Mouse (Mus musculus): ENCODE measurements around the gene Hbb-bh2. TPM values are rescaled to one million over a fixed set of nuclear protein-coding genes. Genes with fewer than 3 reads are reported as not detected.
"Not testable (repeated sequence)": the region's sequence is repeated elsewhere in the genome, so short reads cannot be mapped to it uniquely, and the experiment has no call there.

Gene Hbb-bh2
- total and polyA plus RNA-seq, 3 experiments, result not detected

DNA sequence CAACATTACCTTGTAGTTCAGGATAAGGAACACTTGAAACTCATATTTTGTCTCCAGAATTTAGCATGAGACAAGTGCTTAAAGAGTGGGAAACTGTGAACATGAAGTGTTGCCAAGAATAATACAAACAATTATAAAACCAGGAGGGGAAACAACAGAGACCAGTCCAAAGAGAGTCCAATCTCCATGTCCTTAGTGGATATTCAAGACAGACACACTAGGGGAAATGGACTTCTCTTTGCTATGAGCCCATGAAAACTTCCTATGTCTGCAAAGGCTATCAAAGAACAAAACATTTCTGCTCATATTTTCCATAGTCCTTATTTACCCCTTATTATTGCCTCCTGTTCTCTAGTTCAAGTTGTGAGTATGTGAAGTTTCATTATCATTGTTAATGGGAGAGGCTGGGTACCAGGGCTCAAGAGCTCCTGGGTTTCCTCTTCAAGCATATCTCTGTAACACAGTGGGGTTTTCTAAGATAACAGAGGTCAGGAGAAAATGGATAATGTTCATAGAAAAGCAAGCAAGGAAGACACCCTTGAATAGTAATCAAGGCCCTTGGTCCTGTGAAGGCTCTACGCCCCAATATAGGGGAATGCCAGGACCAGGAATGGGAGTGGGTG, 29.0 kb downstream of the Hbb-bh2 start:
- no peaks in the 10 kb centered on the region for H3K27me3 ChIP-seq (ENCODE audit: control insufficient read depth, insufficient read depth, low read length)
- DNase-seq, result no peak
- no peaks in the 10 kb centered on the region for H3K36me3 ChIP-seq (ENCODE audit: control insufficient read depth, insufficient read depth, low read length)
- intact Hi-C loops (cut with DNase I), result no loop called here
- TF ChIP-seq POLR2A (IDR thresholded peaks at IDR 0.05; ENCODE audit: insufficient read depth, low read depth, low read length), result no peak
- TF ChIP-seq EP300 (IDR thresholded peaks at IDR 0.05; ENCODE audit: insufficient read depth, low read depth, low read length), result no peak
- H3K4me3 ChIP-seq, result no peak overlapping the region
- no peaks in the 10 kb centered on the region for H3K79me2 ChIP-seq (replicated peaks; ENCODE audit: control insufficient read depth, insufficient read depth, low read length)
- H3K4me1 ChIP-seq (ENCODE audit: control insufficient read depth, insufficient read depth, low read length), result no peaks in the 10 kb centered on the region
- H3K9ac ChIP-seq (ENCODE audit: low read depth, low read length), result no peak overlapping the region
- H3K27ac ChIP-seq, result no peak overlapping the region
- 71% methylated on average over 1 of the region's 1 CpGs for WGBS

DNA sequence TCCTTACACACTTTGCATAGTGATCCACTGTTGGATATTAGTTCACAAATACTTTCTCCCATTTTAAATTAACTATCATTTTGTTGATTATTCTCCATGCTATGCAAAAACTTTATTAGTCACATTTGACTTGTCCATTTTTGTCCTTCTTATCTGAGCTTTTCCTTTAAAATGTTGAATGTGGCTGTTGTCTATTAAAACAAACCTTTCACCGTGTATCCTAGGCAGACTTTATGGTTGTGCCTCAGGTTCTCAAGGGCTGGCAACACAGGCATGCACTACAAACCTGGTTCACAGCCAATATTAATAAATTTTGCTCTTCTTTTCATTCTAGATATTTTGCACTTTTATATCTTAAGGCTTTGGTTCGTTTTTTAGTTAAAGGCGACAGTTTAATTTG, 29.6 kb downstream of the Hbb-bh2 start:
- H3K9ac ChIP-seq (ENCODE audit: low read depth, low read length), result no peak overlapping the region
- H3K79me2 ChIP-seq (replicated peaks; ENCODE audit: control insufficient read depth, insufficient read depth, low read length), result no peaks in the 10 kb centered on the region
- H3K36me3 ChIP-seq (ENCODE audit: control insufficient read depth, insufficient read depth, low read length), result no peaks in the 10 kb centered on the region
- H3K27me3 ChIP-seq (ENCODE audit: control insufficient read depth, insufficient read depth, low read length), result no peaks in the 10 kb centered on the region
- 63% methylated on average over 3 of the region's 3 CpGs for WGBS
- DNase-seq, result no peak
- intact Hi-C loops (cut with DNase I), result no loop called here
- H3K4me3 ChIP-seq, result no peak overlapping the region
- no peak overlapping the region for H3K27ac ChIP-seq
- H3K4me1 ChIP-seq (ENCODE audit: control insufficient read depth, insufficient read depth, low read length), result no peaks in the 10 kb centered on the region
- TF ChIP-seq CTCF (IDR thresholded peaks at IDR 0.05), result no peak
- no peak for TF ChIP-seq POLR2A (IDR thresholded peaks at IDR 0.05; ENCODE audit: insufficient read depth, low read depth, low read length)
- no peak for TF ChIP-seq EP300 (IDR thresholded peaks at IDR 0.05; ENCODE audit: insufficient read depth, low read depth, low read length)

DNA sequence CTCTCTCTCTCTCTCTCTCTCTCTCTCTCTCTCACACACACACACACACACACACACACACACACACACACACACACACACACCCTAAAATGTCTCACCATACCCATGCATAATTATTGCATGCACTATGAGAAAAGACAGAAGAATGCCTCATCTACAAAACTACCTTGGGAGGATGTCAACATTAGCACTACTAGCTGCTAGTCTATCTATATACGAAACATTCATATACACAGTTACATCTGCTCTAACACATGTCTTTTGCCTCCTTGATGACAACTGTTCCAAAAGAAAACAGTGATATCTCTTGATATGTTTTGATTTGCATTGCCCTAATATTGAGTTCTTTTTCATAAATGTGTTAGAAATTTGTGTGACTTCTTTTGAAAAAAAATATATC, 30.0 kb downstream of the Hbb-bh2 start:
- WGBS, result 83% methylated on average over 1 of the region's 1 CpGs
- TF ChIP-seq CTCF (IDR thresholded peaks at IDR 0.05) (no peak), EP300 (IDR thresholded peaks at IDR 0.05; ENCODE audit: insufficient read depth, low read depth, low read length) (no peak), POLR2A (IDR thresholded peaks at IDR 0.05; ENCODE audit: insufficient read depth, low read depth, low read length) (no peak)
- intact Hi-C loops (cut with DNase I), result no loop called here
- Histone ChIP-seq H3K36me3 (ENCODE audit: control insufficient read depth, insufficient read depth, low read length) (no peaks in the 10 kb centered on the region), H3K27me3 (ENCODE audit: control insufficient read depth, insufficient read depth, low read length) (no peaks in the 10 kb centered on the region), H3K9ac (ENCODE audit: low read depth, low read length) (no peak overlapping the region), H3K79me2 (replicated peaks; ENCODE audit: control insufficient read depth, insufficient read depth, low read length) (no peaks in the 10 kb centered on the region), H3K4me3 (no peak overlapping the region), H3K27ac (no peak overlapping the region), H3K4me1 (ENCODE audit: control insufficient read depth, insufficient read depth, low read length) (no peaks in the 10 kb centered on the region)
- DNase-seq, result no peak

DNA sequence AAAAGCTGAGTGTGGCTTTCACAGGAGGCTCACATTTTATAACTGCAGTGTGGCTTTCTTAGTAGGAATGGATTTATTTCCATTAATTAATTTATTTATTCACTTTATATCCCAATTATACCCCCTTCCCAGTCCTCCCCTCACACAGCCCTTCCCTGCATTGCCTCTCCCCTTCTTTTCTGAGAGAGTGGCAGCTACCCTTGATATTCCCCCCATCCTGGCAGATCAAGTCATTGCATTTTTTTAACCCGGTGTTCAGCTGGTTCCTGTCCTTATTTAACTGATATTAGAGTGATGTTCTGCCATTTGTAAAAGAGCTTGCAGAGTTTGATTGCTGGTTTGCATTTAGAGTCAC, 30.5 kb downstream of the Hbb-bh2 start:
- Histone ChIP-seq H3K4me1 (ENCODE audit: control insufficient read depth, insufficient read depth, low read length) (no peaks in the 10 kb centered on the region), H3K36me3 (ENCODE audit: control insufficient read depth, insufficient read depth, low read length) (no peaks in the 10 kb centered on the region), H3K27me3 (ENCODE audit: control insufficient read depth, insufficient read depth, low read length) (no peaks in the 10 kb centered on the region), H3K4me3 (no peak overlapping the region), H3K27ac (no peak overlapping the region), H3K9ac (ENCODE audit: low read depth, low read length) (no peak overlapping the region), H3K79me2 (replicated peaks; ENCODE audit: control insufficient read depth, insufficient read depth, low read length) (no peaks in the 10 kb centered on the region)
- intact Hi-C loops (cut with DNase I), result loop anchor here (10.0 kb wide), 1 partner anchor 1305 kb away; no protein-coding TSS in a partner anchor
- 32% methylated on average over 1 of the region's 1 CpGs for WGBS
- TF ChIP-seq CTCF (IDR thresholded peaks at IDR 0.05) (no peak), POLR2A (IDR thresholded peaks at IDR 0.05; ENCODE audit: insufficient read depth, low read depth, low read length) (no peak), EP300 (IDR thresholded peaks at IDR 0.05; ENCODE audit: insufficient read depth, low read depth, low read length) (no peak)
- no peak for DNase-seq

DNA sequence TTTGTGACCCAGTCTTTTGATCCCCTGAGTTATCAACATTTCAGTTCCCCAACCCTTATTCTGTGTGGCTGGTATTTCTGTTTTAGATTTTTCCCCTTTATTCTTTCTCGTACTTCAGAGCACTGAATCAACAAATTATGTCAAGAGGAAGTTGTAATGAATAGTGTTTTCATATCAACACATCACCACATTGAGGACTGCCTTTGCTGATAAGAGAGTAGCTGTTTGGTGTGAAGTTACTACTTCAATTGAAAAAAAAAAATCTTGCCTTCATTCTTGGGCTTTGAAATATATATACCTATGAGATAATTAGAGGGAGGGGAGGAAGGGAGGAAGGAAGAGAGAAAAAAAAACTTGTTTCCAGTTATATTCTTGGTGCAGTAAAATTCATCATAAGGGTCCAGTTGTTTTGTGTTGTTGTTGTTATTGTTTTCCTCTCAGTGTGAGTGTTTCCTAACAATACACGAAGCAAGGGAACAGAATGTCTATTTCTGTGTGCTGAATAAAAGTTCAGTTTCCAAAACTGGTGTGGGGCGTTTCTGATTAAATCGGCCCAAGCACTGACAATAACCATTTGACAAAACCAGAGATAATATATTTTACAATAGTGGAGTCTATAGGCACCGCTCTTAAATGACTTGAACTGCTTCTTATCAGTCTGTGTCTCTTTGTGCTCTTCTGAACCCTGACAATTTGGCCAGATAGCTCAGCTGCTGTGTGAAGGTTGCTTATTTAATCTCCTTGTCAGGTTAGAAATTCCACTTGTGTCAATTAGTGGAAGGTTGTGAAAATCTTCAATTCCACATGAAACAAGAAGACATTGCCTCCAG, 31.1 kb downstream of the Hbb-bh2 start:
- no peak for DNase-seq
- H3K4me3 ChIP-seq, result no peak overlapping the region
- no peak overlapping the region for H3K27ac ChIP-seq
- no peaks in the 10 kb centered on the region for H3K4me1 ChIP-seq (ENCODE audit: control insufficient read depth, insufficient read depth, low read length)
- H3K79me2 ChIP-seq (replicated peaks; ENCODE audit: control insufficient read depth, insufficient read depth, low read length), result no peaks in the 10 kb centered on the region
- WGBS, result 19% methylated on average over 5 of the region's 5 CpGs
- intact Hi-C loops (cut with DNase I), result loop anchor here (10.0 kb wide), 1 partner anchor 1304 kb away; no protein-coding TSS in a partner anchor
- no peaks in the 10 kb centered on the region for H3K36me3 ChIP-seq (ENCODE audit: control insufficient read depth, insufficient read depth, low read length)
- no peaks in the 10 kb centered on the region for H3K27me3 ChIP-seq (ENCODE audit: control insufficient read depth, insufficient read depth, low read length)
- TF ChIP-seq POLR2A (IDR thresholded peaks at IDR 0.05; ENCODE audit: insufficient read depth, low read depth, low read length) (no peak), EP300 (IDR thresholded peaks at IDR 0.05; ENCODE audit: insufficient read depth, low read depth, low read length) (no peak), CTCF (IDR thresholded peaks at IDR 0.05) (no peak)
- no peak overlapping the region for H3K9ac ChIP-seq (ENCODE audit: low read depth, low read length)

DNA sequence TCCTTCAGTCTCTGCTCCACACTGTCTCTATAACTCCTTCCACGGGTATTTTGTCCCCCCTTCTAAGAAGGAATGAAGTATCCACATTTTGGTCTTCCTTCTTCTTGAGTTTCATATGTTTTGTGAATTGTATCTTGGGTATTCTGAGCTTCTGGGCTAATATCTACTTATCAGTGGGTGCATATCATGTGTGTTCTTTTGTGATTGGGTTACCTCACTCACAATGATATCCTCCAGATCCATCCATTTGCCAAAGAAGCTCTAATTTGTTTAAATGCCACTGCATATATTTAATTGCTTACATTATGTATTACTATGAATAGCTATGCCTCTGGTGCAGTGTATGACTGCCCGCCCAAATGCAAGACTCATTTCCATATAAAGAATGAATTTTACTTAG, 32.2 kb downstream of the Hbb-bh2 start:
- not testable (repeated sequence) for H3K4me3 ChIP-seq; H3K27ac ChIP-seq; H3K36me3 ChIP-seq (ENCODE audit: control insufficient read depth, insufficient read depth, low read length); H3K79me2 ChIP-seq (replicated peaks; ENCODE audit: control insufficient read depth, insufficient read depth, low read length); H3K9ac ChIP-seq (ENCODE audit: low read depth, low read length); H3K4me1 ChIP-seq (ENCODE audit: control insufficient read depth, insufficient read depth, low read length); H3K27me3 ChIP-seq (ENCODE audit: control insufficient read depth, insufficient read depth, low read length); DNase-seq
- 70% methylated on average over 2 of the region's 2 CpGs for WGBS
- intact Hi-C loops (cut with DNase I), result loop anchor here (10.0 kb wide), 1 partner anchor 1303 kb away; no protein-coding TSS in a partner anchor
